Mouse (Mus musculus): ENCODE measurements around the gene Bricd5. TPM values are rescaled to one million over a fixed set of nuclear protein-coding genes. Genes with fewer than 3 reads are reported as not detected.

The Bricd5 gene
- polyA plus RNA-seq (2015; fragmentation: Illumina TruSeq; extraction: RNeasy Lipid Tissue Mini Kit (QIAGEN cat#74804); ENCODE audit: insufficient read depth, low replicate concordance) = 0.26 TPM

GRCm38 (mm10) chr17:24473612-24474275, at the start of gene Bricd5:
TSS of gene Bricd5 (plus strand) at chr17:24473884.

GRCm38 (mm10) chr17:24426471-24427169, 47.1 kb upstream of the Bricd5 start, which contains the start of gene Eci1:
TSS of gene Eci1 (plus strand) at chr17:24426641.

GRCm38 (mm10) chr17:24442632-24443155, 31.0 kb upstream of the Bricd5 start, which contains the start of gene Dnase1l2:
TSS of gene Dnase1l2 (minus strand) at chr17:24443105.

GRCm38 (mm10) chr17:24469910-24470602, 3.6 kb upstream of the Bricd5 start, which contains the start of the genes E4f1 and Pgp:
TSS of gene E4f1 (minus strand) at chr17:24470313.
TSS of gene Pgp (plus strand) at chr17:24470392.

GRCm38 (mm10) chr17:24478663-24479380, 5.1 kb downstream of the Bricd5 start, which contains the start of gene Mlst8:
TSS of gene Mlst8 (minus strand) at chr17:24479078.

GRCm38 (mm10) chr17:24488186-24488661, 14.5 kb downstream of the Bricd5 start, which contains the start of gene Caskin1:
TSS of gene Caskin1 (plus strand) at chr17:24488601.

Other genes starting within 250 kb of the Bricd5 start
- gene Ccnf, start 222.4 kb upstream of the Bricd5 start, polyA plus RNA-seq (2015; fragmentation: Illumina TruSeq; extraction: RNeasy Lipid Tissue Mini Kit (QIAGEN cat#74804); ENCODE audit: insufficient read depth, low replicate concordance) = 6.5 TPM
- 0.91 TPM for gene Abca17, start 122.8 kb upstream of the Bricd5 start, polyA plus RNA-seq (2015; fragmentation: Illumina TruSeq; extraction: RNeasy Lipid Tissue Mini Kit (QIAGEN cat#74804); ENCODE audit: insufficient read depth, low replicate concordance)
- gene Abca3, start 121.9 kb upstream of the Bricd5 start, polyA plus RNA-seq (2015; fragmentation: Illumina TruSeq; extraction: RNeasy Lipid Tissue Mini Kit (QIAGEN cat#74804); ENCODE audit: insufficient read depth, low replicate concordance) = 26.4 TPM
- gene Rnps1, start 59.3 kb upstream of the Bricd5 start, polyA plus RNA-seq (2015; fragmentation: Illumina TruSeq; extraction: RNeasy Lipid Tissue Mini Kit (QIAGEN cat#74804); ENCODE audit: insufficient read depth, low replicate concordance) = 110 TPM
- 37.5 TPM for gene Eci1, start 47.2 kb upstream of the Bricd5 start, polyA plus RNA-seq (2015; fragmentation: Illumina TruSeq; extraction: RNeasy Lipid Tissue Mini Kit (QIAGEN cat#74804); ENCODE audit: insufficient read depth, low replicate concordance)
- gene Dnase1l2, start 30.8 kb upstream of the Bricd5 start, polyA plus RNA-seq (2015; fragmentation: Illumina TruSeq; extraction: RNeasy Lipid Tissue Mini Kit (QIAGEN cat#74804); ENCODE audit: insufficient read depth, low replicate concordance) = 8.5 TPM
- 22.7 TPM for gene E4f1, start 3.6 kb upstream of the Bricd5 start, polyA plus RNA-seq (2015; fragmentation: Illumina TruSeq; extraction: RNeasy Lipid Tissue Mini Kit (QIAGEN cat#74804); ENCODE audit: insufficient read depth, low replicate concordance)
- gene Pgp, start 3.5 kb upstream of the Bricd5 start, polyA plus RNA-seq (2015; fragmentation: Illumina TruSeq; extraction: RNeasy Lipid Tissue Mini Kit (QIAGEN cat#74804); ENCODE audit: insufficient read depth, low replicate concordance) = 18.8 TPM
- 19.8 TPM for gene Mlst8, start 5.2 kb downstream of the Bricd5 start, polyA plus RNA-seq (2015; fragmentation: Illumina TruSeq; extraction: RNeasy Lipid Tissue Mini Kit (QIAGEN cat#74804); ENCODE audit: insufficient read depth, low replicate concordance)
- gene Caskin1, start 14.7 kb downstream of the Bricd5 start, polyA plus RNA-seq (2015; fragmentation: Illumina TruSeq; extraction: RNeasy Lipid Tissue Mini Kit (QIAGEN cat#74804); ENCODE audit: insufficient read depth, low replicate concordance) = 0.08 TPM
- 125 TPM for gene Traf7, start 54.1 kb downstream of the Bricd5 start, polyA plus RNA-seq (2015; fragmentation: Illumina TruSeq; extraction: RNeasy Lipid Tissue Mini Kit (QIAGEN cat#74804); ENCODE audit: insufficient read depth, low replicate concordance)
- gene Rab26, start 60.3 kb downstream of the Bricd5 start, polyA plus RNA-seq (2015; fragmentation: Illumina TruSeq; extraction: RNeasy Lipid Tissue Mini Kit (QIAGEN cat#74804); ENCODE audit: insufficient read depth, low replicate concordance) = 1.7 TPM
- gene Pkd1, start 76.0 kb downstream of the Bricd5 start, polyA plus RNA-seq (2015; fragmentation: Illumina TruSeq; extraction: RNeasy Lipid Tissue Mini Kit (QIAGEN cat#74804); ENCODE audit: insufficient read depth, low replicate concordance) = 31.5 TPM
- 46.2 TPM for gene Tsc2, start 158.7 kb downstream of the Bricd5 start, polyA plus RNA-seq (2015; fragmentation: Illumina TruSeq; extraction: RNeasy Lipid Tissue Mini Kit (QIAGEN cat#74804); ENCODE audit: insufficient read depth, low replicate concordance)
- 3.4 TPM for gene Nthl1, start 158.8 kb downstream of the Bricd5 start, polyA plus RNA-seq (2015; fragmentation: Illumina TruSeq; extraction: RNeasy Lipid Tissue Mini Kit (QIAGEN cat#74804); ENCODE audit: insufficient read depth, low replicate concordance)
- gene Slc9a3r2, start 176.4 kb downstream of the Bricd5 start, polyA plus RNA-seq (2015; fragmentation: Illumina TruSeq; extraction: RNeasy Lipid Tissue Mini Kit (QIAGEN cat#74804); ENCODE audit: insufficient read depth, low replicate concordance) = 21.0 TPM
- gene Npw, start 184.6 kb downstream of the Bricd5 start, polyA plus RNA-seq (2015; fragmentation: Illumina TruSeq; extraction: RNeasy Lipid Tissue Mini Kit (QIAGEN cat#74804); ENCODE audit: insufficient read depth, low replicate concordance) = not detected
- gene Zfp598, start 195.8 kb downstream of the Bricd5 start, polyA plus RNA-seq (2015; fragmentation: Illumina TruSeq; extraction: RNeasy Lipid Tissue Mini Kit (QIAGEN cat#74804); ENCODE audit: insufficient read depth, low replicate concordance) = 15.5 TPM
- not detected for gene Syngr3, start 216.1 kb downstream of the Bricd5 start, polyA plus RNA-seq (2015; fragmentation: Illumina TruSeq; extraction: RNeasy Lipid Tissue Mini Kit (QIAGEN cat#74804); ENCODE audit: insufficient read depth, low replicate concordance)
- gene Gfer, start 222.3 kb downstream of the Bricd5 start, polyA plus RNA-seq (2015; fragmentation: Illumina TruSeq; extraction: RNeasy Lipid Tissue Mini Kit (QIAGEN cat#74804); ENCODE audit: insufficient read depth, low replicate concordance) = 16.0 TPM
- gene Noxo1, start 222.3 kb downstream of the Bricd5 start, polyA plus RNA-seq (2015; fragmentation: Illumina TruSeq; extraction: RNeasy Lipid Tissue Mini Kit (QIAGEN cat#74804); ENCODE audit: insufficient read depth, low replicate concordance) = 4.3 TPM
- gene Tbl3, start 233.8 kb downstream of the Bricd5 start, polyA plus RNA-seq (2015; fragmentation: Illumina TruSeq; extraction: RNeasy Lipid Tissue Mini Kit (QIAGEN cat#74804); ENCODE audit: insufficient read depth, low replicate concordance) = 8.7 TPM
- gene Rnf151, start 244.2 kb downstream of the Bricd5 start, polyA plus RNA-seq (2015; fragmentation: Illumina TruSeq; extraction: RNeasy Lipid Tissue Mini Kit (QIAGEN cat#74804); ENCODE audit: insufficient read depth, low replicate concordance) = not detected
- gene Rps2, start 244.2 kb downstream of the Bricd5 start, polyA plus RNA-seq (2015; fragmentation: Illumina TruSeq; extraction: RNeasy Lipid Tissue Mini Kit (QIAGEN cat#74804); ENCODE audit: insufficient read depth, low replicate concordance) = 1,280 TPM

Data from spleen, adult 10 weeks (tissue).